Mouse (Mus musculus): ENCODE measurements around the gene Ccdc13. TPM values are rescaled to one million over a fixed set of nuclear protein-coding genes. Genes with fewer than 3 reads are reported as not detected.

Gene Ccdc13
- polyA plus RNA-seq, 1 experiment from 2014 or later, result not detected

GRCm38 (mm10) chr9:121822585-121822991 is 16.7 kb downstream of the Ccdc13 start:
- H3K27me3 ChIP-seq, result no peaks in the 10 kb centered on the region
- 0 out of 2 replicates have a peak, but pooled peaks have one; percentile 47 for ATAC-seq (replicated peaks; ENCODE audit: insufficient number of reproducible peaks, insufficient read depth, low FRiP score, low read depth)
- H3K36me3 ChIP-seq, result no peaks in the 10 kb centered on the region
- H3K9ac ChIP-seq, result no peak overlapping the region
- peaks cover 19% of the 10 kb centered on the region for H3K4me1 ChIP-seq (replicated peaks)
- WGBS, result 58% methylated on average over 6 of the region's 6 CpGs
- no peak overlapping the region; the same call in 1 of the 2 replicates for H3K27ac ChIP-seq
- no peak overlapping the region for H3K4me3 ChIP-seq
- H3K9me3 ChIP-seq (replicated peaks), result no peaks in the 10 kb centered on the region
- H3K4me2 ChIP-seq, result no peak overlapping the region

GRCm38 (mm10) chr9:121820765-121821164 is 18.5 kb downstream of the Ccdc13 start:
- no peak overlapping the region for H3K27ac ChIP-seq
- H3K9me3 ChIP-seq (replicated peaks), result no peaks in the 10 kb centered on the region
- H3K9ac ChIP-seq, result no peak overlapping the region
- no peaks in the 10 kb centered on the region for H3K36me3 ChIP-seq
- 76% methylated on average over 5 of the region's 5 CpGs for WGBS
- H3K4me3 ChIP-seq, result no peak overlapping the region
- H3K27me3 ChIP-seq, result no peaks in the 10 kb centered on the region
- ATAC-seq (replicated peaks; ENCODE audit: insufficient number of reproducible peaks, insufficient read depth, low FRiP score, low read depth), result no peak
- H3K4me2 ChIP-seq, result no peak overlapping the region
- H3K4me1 ChIP-seq (replicated peaks), result peaks cover 19% of the 10 kb centered on the region

- ATAC-seq (replicated peaks; ENCODE audit: insufficient number of reproducible peaks, insufficient read depth, low FRiP score, low read depth), result no peak
- Histone ChIP-seq H3K4me3 (no peak overlapping the region), H3K9ac (no peak overlapping the region), H3K36me3 (no peaks in the 10 kb centered on the region), H3K9me3 (replicated peaks) (no peaks in the 10 kb centered on the region), H3K4me1 (replicated peaks) (peaks cover 19% of the 10 kb centered on the region), H3K27ac (no peak overlapping the region), H3K4me2 (no peak overlapping the region), H3K27me3 (no peaks in the 10 kb centered on the region)
- whole genome bisulfite sequencing, result 45% methylated on average over 7 of the region's 7 CpGs
Observed at GRCm38 (mm10) chr9:121819771-121820471, 19.3 kb downstream of the Ccdc13 start.

DNA sequence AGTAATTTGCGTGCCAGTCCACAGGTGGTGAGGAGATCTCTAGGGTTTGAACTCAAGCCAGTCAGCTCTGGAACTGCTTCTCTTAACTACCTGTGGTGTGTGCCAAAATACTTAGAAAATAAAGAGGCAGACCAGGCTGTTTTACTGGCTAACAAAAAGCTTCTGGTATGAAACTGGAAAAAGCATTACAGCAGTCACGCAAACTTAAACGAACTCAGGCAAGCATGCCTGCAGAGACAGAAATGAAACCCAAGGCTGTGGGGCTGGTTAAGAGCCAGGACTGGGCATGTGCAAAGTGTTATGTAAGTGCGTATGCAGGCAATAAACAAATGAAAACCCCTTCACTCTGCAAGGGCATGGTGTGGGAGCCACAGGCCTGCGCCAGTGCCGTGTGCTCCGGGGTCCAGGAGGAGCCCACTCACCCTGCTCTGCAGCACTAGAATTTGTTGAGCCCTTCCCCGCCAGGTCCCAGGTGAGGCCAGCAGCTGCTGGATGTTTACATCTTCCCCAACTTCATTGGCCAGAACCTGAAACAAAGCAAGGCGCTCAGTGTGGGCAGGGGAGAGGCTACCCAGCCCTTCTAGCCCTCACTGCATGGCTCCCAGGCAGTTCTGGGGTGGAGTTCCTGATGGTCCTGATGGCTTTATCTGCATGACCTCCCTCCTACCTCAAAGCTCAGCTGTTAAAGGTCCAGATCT is 20.0 kb downstream of the Ccdc13 start:
- no peak for ATAC-seq (replicated peaks; ENCODE audit: insufficient number of reproducible peaks, insufficient read depth, low FRiP score, low read depth)
- no peaks in the 10 kb centered on the region for H3K9me3 ChIP-seq (replicated peaks)
- H3K4me3 ChIP-seq, result no peak overlapping the region
- H3K4me2 ChIP-seq, result no peak overlapping the region
- no peak overlapping the region for H3K9ac ChIP-seq
- H3K4me1 ChIP-seq (replicated peaks), result peaks cover 19% of the 10 kb centered on the region
- WGBS, result 74% methylated on average over 9 of the region's 9 CpGs
- 0 out of 2 replicates have a peak, but pooled peaks cover 2% of the 10 kb centered on the region for H3K27me3 ChIP-seq
- no peaks in the 10 kb centered on the region for H3K36me3 ChIP-seq
- H3K27ac ChIP-seq, result no peak overlapping the region

- Histone ChIP-seq H3K4me1 (replicated peaks) (peaks cover 11% of the 10 kb centered on the region), H3K9me3 (replicated peaks) (no peaks in the 10 kb centered on the region), H3K27ac (no peak overlapping the region), H3K4me3 (no peak overlapping the region), H3K4me2 (no peak overlapping the region), H3K27me3 (0 out of 2 replicates have a peak, but pooled peaks cover 4% of the 10 kb centered on the region), H3K9ac (no peak overlapping the region), H3K36me3 (no peaks in the 10 kb centered on the region)
- ATAC-seq (replicated peaks; ENCODE audit: insufficient number of reproducible peaks, insufficient read depth, low FRiP score, low read depth), result no peak
- WGBS, result 34% methylated on average over 6 of the region's 6 CpGs
Observed at GRCm38 (mm10) chr9:121815183-121815582, 24.1 kb downstream of the Ccdc13 start.

- peak overlapping the region; percentile 27; the same call in 1 of the 2 replicates for H3K27ac ChIP-seq
- H3K4me3 ChIP-seq, result no peak overlapping the region
- no peak overlapping the region for H3K9ac ChIP-seq
- H3K27me3 ChIP-seq, result 0 out of 2 replicates have a peak, but pooled peaks cover 4% of the 10 kb centered on the region
- H3K4me2 ChIP-seq, result no peak overlapping the region
- 35% methylated on average over 15 of the region's 15 CpGs for WGBS
- no peaks in the 10 kb centered on the region for H3K9me3 ChIP-seq (replicated peaks)
- ATAC-seq (replicated peaks; ENCODE audit: insufficient number of reproducible peaks, insufficient read depth, low FRiP score, low read depth), result no peak
- peaks cover 19% of the 10 kb centered on the region for H3K4me1 ChIP-seq (replicated peaks)
- no peaks in the 10 kb centered on the region for H3K36me3 ChIP-seq
Observed at GRCm38 (mm10) chr9:121810081-121810821, 29.0 kb downstream of the Ccdc13 start.

DNA sequence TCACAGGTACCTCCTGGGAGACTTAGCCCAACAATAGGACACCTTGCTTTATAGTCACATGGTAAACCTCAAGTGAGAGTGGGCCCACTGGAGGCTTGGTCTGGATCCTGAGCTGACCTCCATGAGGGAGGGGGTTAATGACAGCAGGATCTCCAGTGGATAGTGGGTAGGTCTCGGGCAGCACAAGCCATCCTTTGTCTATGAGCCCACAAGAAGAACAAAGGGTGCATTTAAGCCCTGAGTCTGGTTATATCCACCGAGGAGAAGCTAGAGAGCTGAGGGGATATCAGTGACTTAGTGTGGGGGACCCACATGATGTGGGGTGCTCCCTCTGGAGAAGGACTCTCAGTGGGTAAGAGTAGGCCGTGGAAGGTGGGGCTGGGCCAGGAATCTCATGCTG is 30.8 kb downstream of the Ccdc13 start:
- H3K4me2 ChIP-seq, result no peak overlapping the region

GRCm38 (mm10) chr9:121807947-121808346 is 31.3 kb downstream of the Ccdc13 start:
- H3K27ac ChIP-seq, result no peak overlapping the region
- no peak overlapping the region for H3K4me2 ChIP-seq
- 50% methylated on average over 7 of the region's 7 CpGs for WGBS
- no peaks in the 10 kb centered on the region for H3K27me3 ChIP-seq
- H3K4me3 ChIP-seq, result no peak overlapping the region
- no peaks in the 10 kb centered on the region for H3K9me3 ChIP-seq (replicated peaks)
- no peak overlapping the region for H3K9ac ChIP-seq
- no peaks in the 10 kb centered on the region for H3K36me3 ChIP-seq
- peaks cover 19% of the 10 kb centered on the region for H3K4me1 ChIP-seq (replicated peaks)
- ATAC-seq (replicated peaks; ENCODE audit: insufficient number of reproducible peaks, insufficient read depth, low FRiP score, low read depth), result no peak

More for the DNA sequence above, 30.8 kb downstream of the Ccdc13 start:
- WGBS, result 72% methylated on average over 3 of the region's 3 CpGs
- Histone ChIP-seq H3K4me1 (replicated peaks) (peaks cover 19% of the 10 kb centered on the region), H3K4me3 (no peak overlapping the region), H3K36me3 (no peaks in the 10 kb centered on the region), H3K27me3 (no peaks in the 10 kb centered on the region), H3K27ac (no peak overlapping the region), H3K9me3 (replicated peaks) (no peaks in the 10 kb centered on the region), H3K9ac (no peak overlapping the region)
- no peak for ATAC-seq (replicated peaks; ENCODE audit: insufficient number of reproducible peaks, insufficient read depth, low FRiP score, low read depth)

- H3K4me1 ChIP-seq (replicated peaks), result peaks cover 19% of the 10 kb centered on the region
Observed at GRCm38 (mm10) chr9:121807546-121807945, 31.7 kb downstream of the Ccdc13 start.

DNA sequence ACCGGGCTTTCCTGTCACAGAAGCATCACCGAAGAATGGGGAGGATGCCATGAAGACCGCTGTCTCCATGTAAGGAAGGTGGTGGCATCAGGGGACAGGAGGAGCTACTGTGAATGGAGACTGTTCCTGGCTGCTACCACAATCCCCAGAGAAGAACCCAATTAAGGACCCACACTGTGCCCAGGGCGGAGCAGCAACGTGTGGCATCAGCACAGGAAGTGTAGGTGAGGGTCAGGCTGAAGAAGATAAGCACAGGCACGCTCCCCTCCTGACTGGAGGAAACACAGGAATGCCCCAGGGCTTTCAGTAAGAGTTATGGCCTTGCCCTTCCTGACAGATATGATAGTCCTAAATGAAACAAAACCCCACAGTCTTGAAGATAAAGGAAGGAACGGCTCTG is 36.5 kb downstream of the Ccdc13 start:
- WGBS, result 51% methylated on average over 7 of the region's 7 CpGs
- no peaks in the 10 kb centered on the region for H3K9me3 ChIP-seq (replicated peaks)
- H3K4me3 ChIP-seq, result no peak overlapping the region
- ATAC-seq (replicated peaks; ENCODE audit: insufficient number of reproducible peaks, insufficient read depth, low FRiP score, low read depth), result no peak
- H3K4me1 ChIP-seq (replicated peaks), result peaks cover 7% of the 10 kb centered on the region
- no peaks in the 10 kb centered on the region for H3K36me3 ChIP-seq
- H3K27me3 ChIP-seq, result 0 out of 2 replicates have a peak, but pooled peaks cover under 1% of the 10 kb centered on the region
- H3K27ac ChIP-seq, result no peak overlapping the region
- H3K4me2 ChIP-seq, result no peak overlapping the region
- no peak overlapping the region for H3K9ac ChIP-seq

More at GRCm38 (mm10) chr9:121807546-121807945, 31.7 kb downstream of the Ccdc13 start:
- Histone ChIP-seq H3K4me2 (no peak overlapping the region), H3K9me3 (replicated peaks) (no peaks in the 10 kb centered on the region), H3K4me3 (no peak overlapping the region), H3K9ac (no peak overlapping the region), H3K27me3 (no peaks in the 10 kb centered on the region), H3K27ac (no peak overlapping the region), H3K36me3 (no peaks in the 10 kb centered on the region)
- WGBS, result 52% methylated on average over 1 of the region's 1 CpGs
- no peak for ATAC-seq (replicated peaks; ENCODE audit: insufficient number of reproducible peaks, insufficient read depth, low FRiP score, low read depth)

- Histone ChIP-seq H3K27me3 (peaks cover 10% of the 10 kb centered on the region; the same call in 1 of the 2 replicates), H3K4me2 (no peak overlapping the region), H3K36me3 (no peaks in the 10 kb centered on the region), H3K9me3 (replicated peaks) (no peaks in the 10 kb centered on the region), H3K27ac (no peak overlapping the region), H3K9ac (no peak overlapping the region), H3K4me3 (no peak overlapping the region), H3K4me1 (replicated peaks) (peaks cover 23% of the 10 kb centered on the region)
- ATAC-seq (replicated peaks; ENCODE audit: insufficient number of reproducible peaks, insufficient read depth, low FRiP score, low read depth), result no peak
- WGBS, result 47% methylated on average over 5 of the region's 6 CpGs
Observed at GRCm38 (mm10) chr9:121798887-121799520, 40.3 kb downstream of the Ccdc13 start.

All from heart, embryonic 15.5 days (tissue).